Mouse (Mus musculus): ENCODE measurements at regions not wholly inside any gene's neighbourhood (a gene's known extent, or its start where the extent isn't known, plus 50 kb on each side); places are given as distances from the start of the nearest gene placed in this dataset.

DNA sequence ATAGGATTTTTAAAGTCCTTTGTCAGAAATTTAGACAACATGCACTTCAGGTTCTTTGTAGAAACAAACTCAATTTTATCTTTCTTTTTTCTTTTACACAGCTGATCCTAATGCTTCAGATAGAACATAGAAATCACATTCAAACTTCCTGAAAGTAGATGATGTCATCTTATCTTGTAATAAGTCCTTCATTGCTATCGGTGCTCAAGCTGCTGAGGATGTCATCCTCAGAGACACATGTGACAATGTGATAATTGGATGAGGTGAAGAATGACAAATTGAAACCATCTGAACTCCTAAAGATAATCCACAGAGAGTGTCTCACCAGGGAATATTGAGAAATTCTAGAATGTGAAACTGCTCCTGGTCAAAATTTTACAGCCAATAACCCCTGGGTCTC, 1012.1 kb downstream of the Slitrk1 start:
- H3K9me3 ChIP-seq (ENCODE audit: low read length), result peaks cover 13% of the 10 kb centered on the region
- H3K27me3 ChIP-seq (ENCODE audit: insufficient read depth, low read length), result no peaks in the 10 kb centered on the region
- no peak overlapping the region for H3K4me3 ChIP-seq (replicated peaks; ENCODE audit: low read length)
- no peaks in the 10 kb centered on the region for H3K36me3 ChIP-seq (ENCODE audit: insufficient read depth, low read length)
- no peaks in the 10 kb centered on the region for H3K4me1 ChIP-seq (replicated peaks; ENCODE audit: low read depth, low read length)
- no peak for TF ChIP-seq CTCF (conservative IDR thresholded peaks at IDR 0.05; ENCODE audit: low read length)
- no peak for TF ChIP-seq POU5F1 (IDR thresholded peaks at IDR 0.05; ENCODE audit: borderline replicate concordance, low read length)
- TF ChIP-seq NANOG (IDR thresholded peaks at IDR 0.05; ENCODE audit: borderline replicate concordance, low read length), result no peak

DNA sequence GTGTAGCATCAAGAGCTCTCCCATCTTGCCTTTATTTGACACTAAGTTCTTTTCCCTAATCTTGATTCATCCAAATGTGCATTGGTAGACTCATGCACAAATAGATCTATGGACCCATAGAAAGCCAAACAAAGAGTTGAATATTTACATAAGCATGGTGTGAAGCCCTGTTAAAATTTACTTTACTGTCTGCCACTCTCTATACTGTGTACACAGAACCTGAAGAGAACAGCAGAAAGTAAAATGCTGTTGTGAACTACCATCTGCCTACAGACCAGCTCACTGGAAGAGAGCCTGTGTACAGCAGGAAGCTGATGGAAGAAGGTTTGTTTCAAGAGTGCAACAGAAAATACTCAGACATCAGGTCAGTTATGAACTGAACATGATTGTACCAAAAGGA, 1053.1 kb downstream of the Slitrk1 start:
- TF ChIP-seq CTCF (conservative IDR thresholded peaks at IDR 0.05; ENCODE audit: low read length) (no peak), POU5F1 (IDR thresholded peaks at IDR 0.05; ENCODE audit: borderline replicate concordance, low read length) (no peak), NANOG (IDR thresholded peaks at IDR 0.05; ENCODE audit: borderline replicate concordance, low read length) (no peak)
- no peaks in the 10 kb centered on the region for H3K27me3 ChIP-seq (ENCODE audit: insufficient read depth, low read length)
- H3K9me3 ChIP-seq (ENCODE audit: low read length), result no peaks in the 10 kb centered on the region
- H3K4me3 ChIP-seq (replicated peaks; ENCODE audit: low read length), result no peak overlapping the region
- no peaks in the 10 kb centered on the region for H3K4me1 ChIP-seq (replicated peaks; ENCODE audit: low read depth, low read length)
- no peaks in the 10 kb centered on the region for H3K36me3 ChIP-seq (ENCODE audit: insufficient read depth, low read length)

DNA sequence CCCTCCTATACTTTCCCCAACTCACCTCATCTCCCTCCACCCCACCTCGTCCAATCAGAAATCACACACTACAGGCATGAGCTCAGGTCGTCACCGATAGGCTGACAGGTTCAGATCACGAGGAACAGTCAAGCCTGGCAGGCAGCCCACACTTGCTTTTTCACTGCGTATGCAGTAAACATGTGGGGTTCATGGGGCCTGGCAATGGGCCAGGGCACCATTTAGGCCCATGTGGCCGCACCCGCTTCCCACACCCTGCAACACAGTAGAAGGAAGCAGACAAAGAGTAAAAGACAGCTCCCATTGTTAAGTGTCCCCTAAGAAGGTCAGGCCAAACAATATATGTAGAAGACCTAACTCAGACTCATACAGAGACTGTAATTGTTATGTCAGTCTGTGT, 1064.3 kb downstream of the Slitrk1 start:
- Histone ChIP-seq H3K4me3 (replicated peaks; ENCODE audit: low read length) (no peak overlapping the region), H3K27me3 (ENCODE audit: insufficient read depth, low read length) (no peaks in the 10 kb centered on the region), H3K4me1 (replicated peaks; ENCODE audit: low read depth, low read length) (0 out of 2 replicates have a peak, but pooled peaks cover 4% of the 10 kb centered on the region), H3K9me3 (ENCODE audit: low read length) (no peaks in the 10 kb centered on the region), H3K36me3 (ENCODE audit: insufficient read depth, low read length) (no peaks in the 10 kb centered on the region)
- no peak for TF ChIP-seq CTCF (conservative IDR thresholded peaks at IDR 0.05; ENCODE audit: low read length)
- peak; percentile 53; the same call in 1 of the 2 replicates for TF ChIP-seq NANOG (IDR thresholded peaks at IDR 0.05; ENCODE audit: borderline replicate concordance, low read length)
- TF ChIP-seq POU5F1 (IDR thresholded peaks at IDR 0.05; ENCODE audit: borderline replicate concordance, low read length), result no peak

DNA sequence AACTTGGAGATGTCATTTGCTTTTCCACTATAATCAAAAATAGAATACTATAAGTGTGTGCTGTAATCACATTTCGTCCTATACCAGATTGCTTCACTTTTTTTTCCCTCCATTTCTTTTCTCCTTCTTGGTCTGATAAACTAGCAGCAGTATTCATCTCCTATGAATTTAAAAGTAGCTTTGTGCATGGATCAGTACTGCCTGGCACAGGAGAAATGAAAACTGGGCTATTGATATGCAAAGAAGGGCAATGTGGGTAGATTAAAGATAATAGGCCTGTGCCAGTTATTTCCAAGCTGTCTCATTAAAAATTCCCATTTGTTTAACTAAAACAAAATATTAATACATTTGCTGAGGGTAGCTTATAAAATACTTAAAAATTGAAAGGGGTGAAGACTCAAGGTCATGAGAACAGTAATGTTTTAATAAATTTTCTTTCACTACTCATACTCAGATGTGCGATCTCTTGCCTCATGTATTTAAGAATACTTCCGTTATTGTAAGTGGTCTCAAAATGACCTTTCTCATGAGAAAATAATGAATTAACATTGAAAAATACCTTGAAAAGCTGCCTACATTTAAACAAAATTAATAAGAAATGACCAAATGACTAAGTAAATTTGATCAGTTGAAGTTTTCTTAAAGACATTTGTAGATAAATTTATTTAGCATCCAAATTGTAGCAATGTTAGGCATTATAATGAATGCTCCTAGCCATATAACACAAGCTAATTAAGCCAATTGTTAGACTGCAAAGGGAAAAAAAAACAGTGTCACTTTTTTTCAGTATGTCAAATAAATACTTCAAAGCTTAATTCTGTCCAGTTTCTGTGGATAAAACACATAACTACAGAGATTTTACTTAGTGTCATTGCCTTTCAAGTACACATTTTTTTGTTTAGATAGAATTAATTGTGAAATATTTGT, 1068.4 kb downstream of the Slitrk1 start:
- Histone ChIP-seq H3K9me3 (ENCODE audit: low read length) (no peaks in the 10 kb centered on the region), H3K36me3 (ENCODE audit: insufficient read depth, low read length) (no peaks in the 10 kb centered on the region), H3K27me3 (ENCODE audit: insufficient read depth, low read length) (no peaks in the 10 kb centered on the region), H3K4me3 (replicated peaks; ENCODE audit: low read length) (no peak overlapping the region), H3K4me1 (replicated peaks; ENCODE audit: low read depth, low read length) (0 out of 2 replicates have a peak, but pooled peaks cover 4% of the 10 kb centered on the region)
- no peak for TF ChIP-seq NANOG (IDR thresholded peaks at IDR 0.05; ENCODE audit: borderline replicate concordance, low read length)
- no peak for TF ChIP-seq POU5F1 (IDR thresholded peaks at IDR 0.05; ENCODE audit: borderline replicate concordance, low read length)
- TF ChIP-seq CTCF (conservative IDR thresholded peaks at IDR 0.05; ENCODE audit: low read length), result no peak

DNA sequence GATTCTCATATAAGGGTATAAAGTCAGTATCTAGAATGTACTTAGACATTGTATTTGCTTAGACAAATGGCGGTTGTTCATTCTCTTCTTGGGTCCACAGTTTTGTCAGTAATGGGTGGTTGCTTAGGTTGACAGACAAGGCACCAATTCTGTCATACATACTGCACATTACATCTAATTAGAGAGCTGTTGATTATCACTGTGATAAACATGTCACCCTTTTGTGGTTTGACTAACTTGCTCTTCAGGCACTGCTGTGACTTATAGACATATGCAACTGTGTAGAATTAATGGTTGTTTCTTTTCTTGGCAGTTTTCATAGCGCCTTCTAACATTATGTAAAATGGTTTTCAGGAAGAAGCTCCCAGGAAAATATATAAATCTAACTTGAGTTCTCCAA, 1069.4 kb downstream of the Slitrk1 start:
- no peaks in the 10 kb centered on the region for H3K36me3 ChIP-seq (ENCODE audit: insufficient read depth, low read length)
- H3K4me1 ChIP-seq (replicated peaks; ENCODE audit: low read depth, low read length), result no peaks in the 10 kb centered on the region
- no peaks in the 10 kb centered on the region for H3K27me3 ChIP-seq (ENCODE audit: insufficient read depth, low read length)
- no peak for TF ChIP-seq NANOG (IDR thresholded peaks at IDR 0.05; ENCODE audit: borderline replicate concordance, low read length)
- TF ChIP-seq POU5F1 (IDR thresholded peaks at IDR 0.05; ENCODE audit: borderline replicate concordance, low read length), result no peak
- no peak for TF ChIP-seq CTCF (conservative IDR thresholded peaks at IDR 0.05; ENCODE audit: low read length)
- no peaks in the 10 kb centered on the region for H3K9me3 ChIP-seq (ENCODE audit: low read length)
- no peak overlapping the region for H3K4me3 ChIP-seq (replicated peaks; ENCODE audit: low read length)

DNA sequence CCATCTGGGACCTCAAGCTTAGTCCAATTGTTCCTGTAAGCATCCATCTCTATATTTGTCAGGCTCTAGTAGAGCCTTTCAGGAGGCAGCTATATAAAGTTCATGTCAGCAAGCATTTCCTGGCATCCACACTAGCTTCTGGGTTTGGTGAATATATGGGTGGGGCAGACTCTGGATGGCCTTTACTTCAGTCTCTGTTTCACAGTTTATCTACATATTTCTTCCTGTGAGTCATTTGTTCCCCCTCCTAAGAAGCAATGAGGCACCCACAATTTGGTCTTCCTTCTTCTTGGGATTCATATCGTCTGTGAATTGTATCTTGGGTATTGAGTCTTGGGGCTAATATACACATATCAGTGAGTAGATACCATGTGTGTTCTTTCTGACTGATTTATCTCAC, 1081.0 kb downstream of the Slitrk1 start:
- Histone ChIP-seq H3K4me1 (replicated peaks; ENCODE audit: low read depth, low read length) (no peaks in the 10 kb centered on the region), H3K27me3 (ENCODE audit: insufficient read depth, low read length) (no peaks in the 10 kb centered on the region), H3K36me3 (ENCODE audit: insufficient read depth, low read length) (no peaks in the 10 kb centered on the region), H3K4me3 (replicated peaks; ENCODE audit: low read length) (no peak overlapping the region), H3K9me3 (ENCODE audit: low read length) (no peaks in the 10 kb centered on the region)
- TF ChIP-seq NANOG (IDR thresholded peaks at IDR 0.05; ENCODE audit: borderline replicate concordance, low read length), result no peak
- no peak for TF ChIP-seq CTCF (conservative IDR thresholded peaks at IDR 0.05; ENCODE audit: low read length)
- TF ChIP-seq POU5F1 (IDR thresholded peaks at IDR 0.05; ENCODE audit: borderline replicate concordance, low read length), result no peak

DNA sequence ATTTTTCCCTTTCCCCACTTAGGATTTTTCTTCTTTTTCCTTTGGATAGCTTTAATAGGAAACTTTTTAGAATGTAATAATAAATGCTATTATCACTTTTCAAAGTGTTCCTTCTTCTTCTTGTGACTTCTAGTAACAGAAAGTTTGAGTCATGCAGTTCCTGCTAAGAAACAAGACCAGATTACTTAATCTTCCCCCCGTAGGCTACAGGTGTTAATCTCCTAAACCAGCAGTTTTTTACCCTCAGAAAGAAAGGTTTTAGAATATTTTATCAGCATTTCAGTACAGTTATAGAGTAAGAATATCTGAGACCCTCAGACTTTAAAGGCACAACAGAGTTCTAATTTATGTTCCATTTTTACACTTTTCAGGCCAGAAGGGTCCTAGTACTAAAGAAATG, 1128.7 kb downstream of the Slitrk1 start:
- no peaks in the 10 kb centered on the region for H3K27me3 ChIP-seq (ENCODE audit: insufficient read depth, low read length)
- TF ChIP-seq POU5F1 (IDR thresholded peaks at IDR 0.05; ENCODE audit: borderline replicate concordance, low read length), result no peak
- no peak for TF ChIP-seq CTCF (conservative IDR thresholded peaks at IDR 0.05; ENCODE audit: low read length)
- TF ChIP-seq NANOG (IDR thresholded peaks at IDR 0.05; ENCODE audit: borderline replicate concordance, low read length), result no peak
- no peaks in the 10 kb centered on the region for H3K36me3 ChIP-seq (ENCODE audit: insufficient read depth, low read length)

More for the DNA sequence above, 1128.7 kb downstream of the Slitrk1 start:
- Histone ChIP-seq H3K4me1 (replicated peaks; ENCODE audit: low read depth, low read length) (no peaks in the 10 kb centered on the region), H3K4me3 (replicated peaks; ENCODE audit: low read length) (no peak overlapping the region), H3K9me3 (ENCODE audit: low read length) (no peaks in the 10 kb centered on the region)
